Mouse (Mus musculus) neural tube, embryonic 11.5 days (tissue): ENCODE data around the gene Pnpla3. TPM values are rescaled to one million over a fixed set of nuclear protein-coding genes. Genes with fewer than 3 reads are reported as not detected.
A peak's percentile ranks its signal among the peaks of the same experiment; 100 is the strongest.

ENCODE experiments used
- ATAC-seq: fragments of 200-750 bp; cut with Nextera tagmentation; 2 replicates; pipeline ENCODE4 v1.8.0; 2017; ENCODE audit warnings: moderate number of reproducible peaks, mild to moderate bottlenecking, moderate TSS enrichment, moderate library complexity; ENCODE audit not compliant: insufficient read depth, low FRiP score, low TSS enrichment
- DNase-seq: peaks from one replicate; pipeline ENCODE4 v3.0.0-alpha.2; 2015; ENCODE audit warnings: low spot score
- H3K27ac ChIP-seq: fragments of 300-500 bp; sonication (generic); 2 replicates; pipeline ENCODE4 v1.5.1; 2014; ENCODE audit warnings: low read depth, mild to moderate bottlenecking, low read length
- H3K27me3 ChIP-seq: fragments of 300-500 bp; sonication (generic); 2 replicates; pipeline ENCODE4 v1.6.1; 2014; ENCODE audit warnings: mild to moderate bottlenecking, low read length, mixed read lengths; ENCODE audit not compliant: control insufficient read depth, insufficient read depth
- H3K36me3 ChIP-seq: fragments of 300-500 bp; sonication (generic); 2 replicates; pipeline ENCODE4 v1.6.1; 2014; ENCODE audit warnings: mild to moderate bottlenecking, low read length, moderate library complexity, mixed read lengths; ENCODE audit not compliant: control insufficient read depth, insufficient read depth
- H3K4me1 ChIP-seq: fragments of 300-500 bp; sonication (generic); 2 replicates; pipeline ENCODE4 v1.6.1; 2014; ENCODE audit warnings: low read length, mixed read lengths; ENCODE audit not compliant: control insufficient read depth, insufficient read depth
- H3K4me2 ChIP-seq: fragments of 300-500 bp; sonication (generic); 2 replicates; pipeline ENCODE4 v1.6.1; 2014; ENCODE audit warnings: low read depth, mild to moderate bottlenecking, moderate library complexity
- H3K4me3 ChIP-seq: fragments of 300-500 bp; sonication (generic); 2 replicates; pipeline ENCODE4 v1.5.1; 2014; ENCODE audit warnings: low read depth, low read length
- H3K9ac ChIP-seq: fragments of 300-500 bp; sonication (generic); 2 replicates; pipeline ENCODE4 v1.6.1; 2014; ENCODE audit warnings: mild to moderate bottlenecking, low read length
- H3K9me3 ChIP-seq: fragments of 300-500 bp; sonication (generic); 2 replicates; pipeline ENCODE4 v1.6.1; 2016; ENCODE audit warnings: low read length; ENCODE audit not compliant: control insufficient read depth
- WGBS: fragments of 180-500 bp; shearing (Covaris S2); extraction: QIAGEN DNeasy Blood & Tissue Kit; methylation state at CpG from one replicate; pipeline ENCODE4 v1.1.7; 2014; 5-methylcytosine and 5-hydroxymethylcytosine counted together
- polyA plus RNA-seq: library from polyadenylated mRNA; unstranded; fragments of >200 nt; fragmentation: Nextera tagmentation; extraction: Ambion mirVana; gene quantifications from 2 replicates; pipeline ENCODE4 v1.2.1, GENCODE M21; 2014

Pnpla3 gene
- polyA plus RNA-seq, 1 experiment from 2014 or later = 0.29 TPM

DNA sequence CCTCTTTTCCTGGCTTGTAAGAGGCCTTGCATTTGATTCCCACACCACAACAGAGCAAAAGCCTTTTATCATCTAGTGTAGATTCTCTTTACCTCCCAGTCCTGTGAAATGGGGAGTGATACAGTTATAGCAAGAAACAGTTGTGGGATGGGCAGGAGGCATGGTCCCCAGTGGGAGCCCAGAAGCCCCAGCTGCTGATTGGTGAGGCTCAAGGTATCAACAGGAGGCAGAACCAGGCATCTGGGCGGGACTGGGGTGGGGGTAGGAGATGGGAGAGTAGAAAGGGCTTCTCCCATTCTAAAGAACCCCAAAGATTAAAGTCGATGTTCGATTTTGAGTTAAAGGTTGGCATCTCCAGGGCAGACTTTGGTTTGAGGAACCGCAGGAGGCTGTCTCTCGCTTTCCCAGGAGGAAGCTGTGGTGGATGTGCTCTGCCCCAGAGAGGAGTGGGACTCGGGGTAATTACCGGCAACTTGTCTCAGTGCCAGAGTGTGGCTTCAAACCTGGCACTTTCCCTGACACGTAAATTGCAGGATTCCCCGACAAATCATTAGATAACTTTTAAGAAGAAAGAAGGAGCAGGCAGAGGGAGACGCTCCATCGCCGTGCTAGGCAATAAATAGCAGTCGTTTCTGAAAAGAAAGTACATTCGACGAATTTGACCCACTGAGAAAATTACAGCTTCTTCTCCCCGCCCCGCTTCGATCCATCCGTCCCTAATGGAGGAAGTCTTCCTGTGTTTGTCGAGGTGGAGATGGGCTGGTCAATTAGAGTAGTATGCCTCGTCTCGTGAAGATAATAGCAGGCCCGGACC, 50.5 kb downstream of the Pnpla3 start:
- no peaks in the 10 kb centered on the region for H3K9me3 ChIP-seq
- no peak overlapping the region for H3K4me2 ChIP-seq
- H3K36me3 ChIP-seq = no peaks in the 10 kb centered on the region; the same call in 1 of the 2 replicates
- DNase-seq = peak; percentile 64
- H3K4me1 ChIP-seq = peaks cover 22% of the 10 kb centered on the region
- 18% methylated on average over 23 of the region's 23 CpGs for WGBS
- no peaks in the 10 kb centered on the region for H3K27me3 ChIP-seq
- H3K9ac ChIP-seq = no peak overlapping the region
- H3K4me3 ChIP-seq = no peak overlapping the region
- peak overlapping the region; percentile 1; the same call in 1 of the 2 replicates for H3K27ac ChIP-seq
- ATAC-seq = no peak

DNA sequence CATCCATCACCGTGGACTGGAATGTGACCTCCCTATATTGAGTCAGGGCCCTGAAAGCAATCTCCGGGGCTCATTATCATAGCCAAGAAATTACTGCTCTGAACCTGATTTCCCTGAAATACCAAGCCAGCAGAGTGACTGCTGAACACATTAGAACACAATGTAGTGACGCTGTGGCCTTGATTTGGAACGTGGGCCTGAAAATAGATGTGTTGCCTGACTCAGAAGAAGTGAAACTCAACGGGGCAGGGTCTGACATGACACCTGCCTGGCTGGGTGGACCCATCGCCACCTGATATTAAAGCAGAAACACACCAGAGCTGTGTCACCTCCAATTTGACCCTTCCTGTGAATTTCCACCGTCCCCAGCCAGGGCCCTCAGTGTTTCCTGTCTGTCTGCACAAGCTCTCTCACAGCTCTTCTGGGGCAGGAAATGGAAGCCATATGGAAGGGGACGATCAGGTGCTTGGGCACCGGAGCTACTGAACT, 51.2 kb downstream of the Pnpla3 start:
- Histone ChIP-seq H3K27me3 (no peaks in the 10 kb centered on the region), H3K4me1 (peaks cover 16% of the 10 kb centered on the region), H3K36me3 (no peaks in the 10 kb centered on the region; the same call in 1 of the 2 replicates), H3K9ac (no peak overlapping the region), H3K4me3 (no peak overlapping the region), H3K27ac (peak overlapping the region; percentile 77), H3K4me2 (no peak overlapping the region), H3K9me3 (no peaks in the 10 kb centered on the region)
- peak; percentile 46 for DNase-seq
- ATAC-seq = no peak
- WGBS = 25% methylated on average over 9 of the region's 9 CpGs

DNA sequence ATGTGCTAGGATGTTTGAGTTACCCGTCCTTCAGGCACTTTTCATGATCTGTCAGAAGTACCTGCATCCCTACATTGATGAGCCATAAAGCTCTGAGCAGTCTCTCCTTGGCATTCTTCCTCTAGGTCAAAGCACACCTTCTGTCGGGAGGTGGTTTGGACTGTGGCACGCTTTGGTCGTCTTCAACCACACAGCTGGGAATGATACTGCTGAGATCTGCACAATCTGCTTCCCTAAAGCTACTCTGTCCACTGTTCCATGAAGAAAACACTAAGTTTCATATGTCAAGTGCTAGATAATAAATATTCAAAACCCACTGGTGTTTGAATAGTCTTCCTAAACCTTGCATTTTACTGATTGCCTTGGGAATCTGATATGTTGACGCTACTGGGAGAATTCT, 53.9 kb downstream of the Pnpla3 start:
- H3K4me2 ChIP-seq = no peak overlapping the region

DNA sequence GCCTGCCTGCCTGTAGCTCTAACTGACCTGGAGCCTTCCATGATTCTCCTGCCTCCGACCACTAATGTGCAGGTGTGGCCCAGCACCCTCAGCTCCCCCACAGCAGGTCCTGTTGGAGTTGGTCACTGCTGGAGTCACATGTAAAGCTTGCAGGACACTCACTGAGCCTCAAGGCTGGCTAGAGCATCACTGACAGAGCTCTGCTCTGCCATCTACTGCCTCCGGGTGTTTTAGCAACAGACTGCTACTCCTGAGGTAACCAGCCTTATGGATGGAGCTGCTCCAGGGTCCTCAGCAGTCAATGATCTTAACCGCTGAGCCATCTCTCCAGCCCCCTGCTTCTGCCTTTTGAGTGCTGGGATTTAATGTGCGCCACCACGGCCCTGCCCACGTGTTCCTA, 55.8 kb downstream of the Pnpla3 start:
- DNase-seq = peak; percentile 53
- H3K9ac ChIP-seq = no peak overlapping the region
- no peaks in the 10 kb centered on the region for H3K9me3 ChIP-seq
- no peaks in the 10 kb centered on the region for H3K36me3 ChIP-seq
- H3K4me1 ChIP-seq = peaks cover 12% of the 10 kb centered on the region
- H3K4me3 ChIP-seq = no peak overlapping the region
- WGBS = 33% methylated on average over 6 of the region's 6 CpGs
- H3K27ac ChIP-seq = no peak overlapping the region
- H3K27me3 ChIP-seq = no peaks in the 10 kb centered on the region
- ATAC-seq = no peak
- no peak overlapping the region for H3K4me2 ChIP-seq

More for the DNA sequence above, 53.9 kb downstream of the Pnpla3 start:
- H3K9me3 ChIP-seq = no peaks in the 10 kb centered on the region
- ATAC-seq = no peak
- H3K4me1 ChIP-seq = peaks cover 15% of the 10 kb centered on the region
- H3K36me3 ChIP-seq = no peaks in the 10 kb centered on the region
- H3K27me3 ChIP-seq = no peaks in the 10 kb centered on the region
- 79% methylated on average over 5 of the region's 5 CpGs for WGBS
- no peak for DNase-seq
- H3K27ac ChIP-seq = no peak overlapping the region
- H3K9ac ChIP-seq = no peak overlapping the region
- no peak overlapping the region for H3K4me3 ChIP-seq

DNA sequence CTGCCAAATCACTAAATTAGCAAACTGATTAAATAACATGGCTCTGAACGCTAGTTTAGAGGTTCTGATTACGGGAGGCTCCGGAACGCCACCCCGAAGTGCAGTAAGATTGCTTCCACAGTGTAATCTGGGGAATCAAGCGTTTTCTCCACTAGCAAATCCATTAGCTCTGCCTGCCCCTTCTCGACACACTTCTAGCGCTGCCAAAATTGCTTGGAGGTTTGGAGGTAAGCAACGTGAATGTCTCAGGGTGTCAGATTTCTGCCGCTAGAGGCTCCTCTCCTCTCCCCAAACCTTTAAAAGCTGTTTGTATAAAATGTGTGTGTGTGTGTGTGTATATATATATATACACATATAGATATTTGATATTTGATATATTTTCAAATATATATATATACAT, 57.1 kb downstream of the Pnpla3 start:
- ATAC-seq (no peak), DNase-seq (no peak)
- no peaks in the 10 kb centered on the region for H3K27me3 ChIP-seq
- H3K9me3 ChIP-seq = no peaks in the 10 kb centered on the region
- WGBS = 48% methylated on average over 10 of the region's 10 CpGs
- H3K36me3 ChIP-seq = no peaks in the 10 kb centered on the region
- no peak overlapping the region for H3K9ac ChIP-seq
- H3K4me1 ChIP-seq = peaks cover 3% of the 10 kb centered on the region; the same call in 1 of the 2 replicates
- no peak overlapping the region for H3K27ac ChIP-seq
- no peak overlapping the region for H3K4me2 ChIP-seq
- no peak overlapping the region for H3K4me3 ChIP-seq

DNA sequence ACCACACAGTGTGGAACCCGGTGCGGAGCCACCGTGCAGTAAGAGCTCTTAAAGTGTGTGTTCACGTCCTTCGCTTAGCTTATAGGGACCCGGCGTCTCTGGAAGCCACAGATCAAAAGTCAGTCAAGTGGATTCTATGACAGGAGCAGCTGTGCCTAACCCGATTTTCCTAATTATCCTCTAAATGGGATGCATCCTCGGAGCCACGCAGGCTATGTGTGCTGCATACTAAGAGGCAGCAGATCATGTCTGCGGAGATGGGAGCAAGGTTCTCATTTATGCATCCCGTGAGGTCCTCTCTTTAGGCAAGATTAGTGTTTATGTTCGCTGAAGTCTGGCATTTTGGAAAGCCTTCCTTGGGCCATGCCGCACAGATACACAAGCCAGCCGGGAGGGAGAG, 59.3 kb downstream of the Pnpla3 start:
- Histone ChIP-seq H3K9ac (no peak overlapping the region), H3K4me3 (no peak overlapping the region), H3K27ac (peak overlapping the region; percentile 51; the same call in 1 of the 2 replicates), H3K9me3 (no peaks in the 10 kb centered on the region), H3K36me3 (no peaks in the 10 kb centered on the region), H3K4me1 (peaks cover 16% of the 10 kb centered on the region), H3K27me3 (no peaks in the 10 kb centered on the region), H3K4me2 (no peak overlapping the region)
- DNase-seq = peak; percentile 65
- 62% methylated on average over 15 of the region's 15 CpGs for WGBS
- ATAC-seq = peak; percentile 49; the same call in 1 of the 2 replicates

DNA sequence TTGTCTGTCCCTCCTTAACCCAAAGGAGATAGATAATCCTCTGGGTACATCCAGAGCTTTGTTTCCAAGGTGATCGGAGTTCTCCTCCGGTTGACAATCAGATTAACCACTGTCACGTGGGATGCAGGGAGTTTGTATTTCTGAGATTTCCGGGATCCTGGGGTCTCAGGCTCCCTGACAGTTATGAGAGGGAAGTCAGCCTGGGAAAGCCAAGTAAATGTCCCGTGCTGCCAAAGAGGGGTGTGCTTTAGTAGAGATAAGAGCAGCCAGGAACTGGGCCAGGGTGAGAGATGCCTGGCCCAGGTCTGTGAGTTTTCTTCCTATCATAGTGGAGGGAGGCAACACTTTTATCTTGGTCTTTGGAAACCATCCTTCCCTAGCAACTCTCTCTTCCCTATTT, 63.0 kb downstream of the Pnpla3 start:
- H3K27me3 ChIP-seq = no peaks in the 10 kb centered on the region
- 25% methylated on average over 5 of the region's 5 CpGs for WGBS
- peaks cover 18% of the 10 kb centered on the region for H3K4me1 ChIP-seq
- ATAC-seq (no peak), DNase-seq (no peak)
- no peak overlapping the region for H3K9ac ChIP-seq
- H3K27ac ChIP-seq = 0 out of 2 replicates have a peak overlapping the region, but pooled peaks have one; percentile 60
- H3K36me3 ChIP-seq = no peaks in the 10 kb centered on the region
- H3K4me3 ChIP-seq = no peak overlapping the region
- H3K9me3 ChIP-seq = no peaks in the 10 kb centered on the region
- peak overlapping the region; percentile 96; the same call in 1 of the 2 replicates for H3K4me2 ChIP-seq

DNA sequence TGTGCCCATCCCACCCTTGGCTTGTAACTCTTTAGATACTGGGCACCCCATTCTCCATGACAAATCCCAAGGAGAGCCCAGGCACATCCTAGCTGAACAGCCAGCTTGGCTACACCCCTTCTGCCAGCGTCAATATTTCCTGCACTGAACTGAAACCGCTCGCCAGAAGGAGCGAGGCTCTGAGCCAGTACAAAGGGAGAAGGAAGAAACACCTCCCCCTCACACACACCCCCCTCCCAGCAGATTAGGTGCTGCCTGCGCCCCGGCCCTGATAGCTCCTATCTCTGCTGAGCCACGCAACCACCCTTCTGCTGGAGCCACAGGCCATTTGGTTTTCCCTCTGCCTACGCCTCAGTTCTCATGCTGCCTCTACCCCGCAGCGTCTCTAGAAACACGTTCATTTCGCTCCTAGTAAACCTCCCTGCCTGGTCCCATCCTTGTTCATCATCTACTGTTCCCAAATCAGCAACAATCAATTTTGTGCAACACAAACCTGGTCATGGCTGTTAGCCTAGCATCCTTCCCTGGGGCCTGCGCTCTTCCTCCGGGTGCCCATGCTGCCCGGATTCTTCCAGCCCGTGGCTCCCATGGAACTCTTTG, 63.6 kb downstream of the Pnpla3 start:
- Histone ChIP-seq H3K4me3 (peak overlapping the region; percentile 46), H3K4me2 (peak overlapping the region; percentile 96), H3K9me3 (no peaks in the 10 kb centered on the region), H3K27ac (peak overlapping the region; percentile 60), H3K27me3 (no peaks in the 10 kb centered on the region), H3K4me1 (peaks cover 18% of the 10 kb centered on the region), H3K36me3 (no peaks in the 10 kb centered on the region), H3K9ac (peak overlapping the region; percentile 69)
- DNase-seq (no peak), ATAC-seq (no peak)
- 5% methylated on average over 16 of the region's 16 CpGs for whole genome bisulfite sequencing
